Mouse (Mus musculus): ENCODE measurements around the gene Carmil1.

DNA sequence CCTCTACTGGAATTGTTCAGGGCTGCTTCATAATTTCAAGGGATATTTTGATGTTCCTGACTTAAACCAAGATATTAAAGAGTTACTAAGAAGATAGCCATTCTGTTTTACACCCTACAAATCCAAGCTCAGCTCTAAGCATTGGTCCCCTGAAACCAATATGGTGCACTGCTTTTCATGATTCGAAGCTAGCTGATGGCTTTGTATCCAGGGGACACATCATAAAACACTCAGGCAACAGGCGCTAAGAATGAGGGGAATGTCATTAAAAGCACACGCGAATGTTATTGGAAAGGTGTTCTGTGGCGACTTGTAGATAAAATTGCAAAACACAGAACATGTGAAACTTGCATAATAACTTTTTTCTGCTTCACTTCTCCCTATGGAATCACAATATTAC lies 174.8 kb downstream of the Carmil1 start:
- TF ChIP-seq POLR2A (IDR thresholded peaks at IDR 0.05; ENCODE audit: low read depth, low read length) (no peak), CTCF (IDR thresholded peaks at IDR 0.05; ENCODE audit: borderline replicate concordance, insufficient read depth, low read length) (no peak)
